Mouse (Mus musculus): Measurements from ENCODE around the gene Gramd1b.

Gramd1b gene

DNA sequence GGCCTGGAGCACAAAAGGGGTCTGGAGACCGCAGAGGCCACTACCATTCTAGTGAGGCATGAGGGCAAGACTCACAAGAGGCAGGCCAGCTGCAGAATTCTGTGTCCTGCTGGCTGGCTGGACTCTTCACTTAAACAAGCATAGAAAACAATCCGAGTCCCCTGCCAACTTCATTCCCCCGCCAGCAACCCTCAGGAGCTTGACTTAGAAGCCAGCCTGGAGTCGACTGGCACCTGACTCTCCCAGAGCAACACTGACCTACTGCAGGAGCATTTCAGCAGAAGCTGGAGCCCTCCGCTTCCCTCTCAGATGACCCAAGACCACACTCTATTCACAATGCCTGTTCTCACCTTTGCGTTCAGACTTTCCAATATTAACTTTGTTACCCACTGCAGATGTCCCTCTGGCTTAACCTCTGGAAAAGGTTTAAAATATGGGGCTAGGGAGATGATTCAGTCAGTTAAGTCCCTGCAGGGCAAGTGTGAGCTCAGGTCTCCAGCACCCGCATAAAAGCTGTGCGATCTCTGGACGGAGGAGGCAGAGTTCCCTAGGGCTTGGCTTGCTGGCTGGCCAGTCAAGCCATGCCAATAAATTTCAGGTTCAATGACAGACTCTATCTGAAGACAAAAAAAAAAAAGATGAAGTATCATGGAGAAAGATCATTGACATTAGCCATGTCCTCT, 104.8 kb downstream of the Gramd1b start:
- no peak for DNase-seq (ENCODE audit: low spot score in 2 of 2)

- DNase-seq (ENCODE audit: low spot score in 2 of 2) = no peak
Measured at GRCm38 (mm10) chr9:40424874-40425273, 106.3 kb downstream of the Gramd1b start.

GRCm38 (mm10) chr9:40423427-40423867, 107.7 kb downstream of the Gramd1b start:
- DNase-seq (ENCODE audit: low spot score in 2 of 2) = no peak

- no peak for DNase-seq (ENCODE audit: low spot score in 2 of 2)
Measured at GRCm38 (mm10) chr9:40422368-40423057, 108.7 kb downstream of the Gramd1b start.

- DNase-seq (ENCODE audit: low spot score in 2 of 2) = no peak
Measured at GRCm38 (mm10) chr9:40420652-40421335, 110.4 kb downstream of the Gramd1b start.

- no peak for DNase-seq (ENCODE audit: low spot score in 2 of 2)
Measured at GRCm38 (mm10) chr9:40418803-40419202, 112.4 kb downstream of the Gramd1b start.

DNA sequence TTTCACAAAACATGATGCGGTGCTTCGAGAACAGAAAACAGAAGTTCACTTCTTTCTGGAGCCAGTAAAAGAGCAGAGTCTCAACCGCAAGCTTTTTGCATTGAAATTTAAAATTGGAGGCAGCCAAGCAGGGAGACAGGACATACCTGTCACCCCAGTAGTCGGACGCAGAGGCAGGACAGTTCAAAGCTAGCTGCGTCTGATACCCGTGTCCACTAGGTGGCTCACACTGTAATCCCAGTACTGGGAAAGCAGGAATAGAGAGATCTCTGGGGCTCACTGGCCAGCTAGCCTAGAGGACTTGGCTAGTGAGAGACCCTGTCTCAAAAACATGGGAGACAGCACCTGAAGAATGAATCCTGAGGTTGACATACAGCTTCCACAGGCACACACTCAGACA, 115.0 kb downstream of the Gramd1b start:
- DNase-seq (ENCODE audit: low spot score in 2 of 2) = no peak

GRCm38 (mm10) chr9:40414904-40415766, 116.0 kb downstream of the Gramd1b start:
- DNase-seq (ENCODE audit: low spot score in 2 of 2) = peak; percentile 43 to 50

GRCm38 (mm10) chr9:40414498-40414903, 116.7 kb downstream of the Gramd1b start:
- DNase-seq (ENCODE audit: low spot score in 2 of 2) = peak; percentile 48 to 65

DNA sequence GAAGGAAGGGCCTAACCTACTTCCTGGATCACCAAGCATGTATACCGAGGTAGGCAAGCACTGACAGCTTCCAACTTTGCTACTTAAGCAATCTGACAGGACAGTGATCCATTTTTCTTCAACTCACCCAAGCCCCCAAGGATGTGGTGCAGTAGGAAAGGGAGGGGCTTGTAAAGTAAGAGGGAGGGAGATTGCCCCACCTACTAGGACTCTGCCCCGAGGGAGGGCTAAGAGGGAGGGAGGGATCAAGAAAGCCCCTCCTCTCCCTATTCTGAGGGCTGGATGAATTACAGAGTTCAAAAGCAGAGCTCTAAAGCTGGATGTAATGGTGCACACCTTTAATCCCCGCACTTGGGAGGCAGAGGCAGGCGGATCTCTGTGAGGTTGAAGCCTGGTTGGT, 117.6 kb downstream of the Gramd1b start:
- no peak for DNase-seq (ENCODE audit: low spot score in 2 of 2)

DNA sequence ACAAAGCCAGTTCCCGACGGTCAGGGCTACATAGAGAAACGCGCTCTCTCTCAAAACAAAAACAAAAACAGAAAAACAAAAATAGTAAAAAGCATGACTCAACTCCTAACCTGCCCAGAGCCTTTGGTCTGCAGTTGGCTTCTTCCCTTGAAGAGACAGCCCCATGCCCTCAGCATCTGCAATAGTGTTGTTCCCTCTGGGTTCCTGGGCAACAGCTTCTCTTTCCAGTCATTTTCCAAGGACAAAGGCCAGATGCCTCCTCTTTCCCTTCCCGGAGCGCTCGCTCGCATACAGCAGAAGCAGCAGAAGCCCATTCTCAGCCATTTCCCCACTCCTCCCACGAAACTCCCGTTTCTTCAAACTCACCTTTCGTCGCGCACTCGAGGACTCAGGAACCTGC, 118.3 kb downstream of the Gramd1b start:
- no peak for DNase-seq (ENCODE audit: low spot score in 2 of 2)

DNA sequence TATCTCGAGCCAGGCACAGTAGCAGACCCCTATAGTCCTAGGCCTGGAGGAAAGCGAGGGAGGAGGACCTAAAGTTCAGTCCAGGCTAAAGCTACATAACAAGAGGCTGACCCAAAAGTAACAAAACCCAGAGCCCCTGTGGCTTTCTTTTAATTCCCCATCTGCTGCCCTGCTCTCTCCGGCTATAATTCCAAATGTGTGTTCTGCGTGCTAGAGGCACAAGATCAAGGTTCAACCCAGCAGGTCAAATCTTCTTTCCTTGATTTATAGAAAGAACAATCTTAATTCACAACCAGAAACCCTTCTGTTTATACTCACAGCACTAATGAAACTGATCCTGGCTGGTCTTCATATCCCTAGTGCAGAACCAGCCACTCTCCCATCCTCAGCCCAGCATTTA, 118.9 kb downstream of the Gramd1b start:
- DNase-seq (ENCODE audit: low spot score in 2 of 2) = no peak

DNA sequence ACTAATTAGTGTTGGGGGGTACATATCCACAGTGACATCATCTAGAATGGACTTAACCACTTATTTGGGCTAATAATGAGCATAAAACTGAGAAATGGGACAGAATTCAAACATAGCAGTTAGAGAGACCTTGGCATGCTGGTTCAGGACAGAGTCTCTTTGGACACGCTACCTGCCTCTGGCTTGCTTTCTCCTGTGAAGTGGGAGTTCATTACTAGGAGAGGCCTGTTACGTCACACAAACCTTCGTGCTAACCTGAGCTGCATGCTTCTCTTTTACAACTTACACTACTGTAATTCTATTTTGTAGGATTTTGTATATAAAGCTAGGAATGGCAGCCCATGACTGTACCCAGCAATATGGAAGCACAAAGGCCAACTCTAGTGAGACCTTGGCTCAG, 120.3 kb downstream of the Gramd1b start:
- no peak for DNase-seq (ENCODE audit: low spot score in 2 of 2)

DNA sequence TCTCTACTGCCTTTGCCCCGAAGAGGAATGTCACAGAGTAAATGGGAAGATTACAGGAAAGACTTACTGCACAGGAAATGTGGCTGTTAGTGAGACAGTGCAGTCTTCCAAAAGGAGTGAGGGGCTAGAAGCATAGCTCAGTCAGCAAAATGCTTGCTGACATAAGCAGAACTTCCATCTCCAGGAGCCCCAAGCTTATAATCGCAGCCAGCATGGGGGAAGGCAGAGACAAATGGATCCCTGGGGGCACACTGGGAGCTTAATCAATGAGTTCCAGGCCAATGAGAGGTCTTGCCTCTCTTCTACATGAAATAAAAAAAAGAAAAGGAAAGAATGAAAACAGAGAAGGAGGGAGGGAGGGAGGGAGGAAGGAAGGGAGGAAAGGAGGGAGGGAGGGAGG, 122.1 kb downstream of the Gramd1b start:
- DNase-seq (ENCODE audit: low spot score in 2 of 2) = no peak

DNA sequence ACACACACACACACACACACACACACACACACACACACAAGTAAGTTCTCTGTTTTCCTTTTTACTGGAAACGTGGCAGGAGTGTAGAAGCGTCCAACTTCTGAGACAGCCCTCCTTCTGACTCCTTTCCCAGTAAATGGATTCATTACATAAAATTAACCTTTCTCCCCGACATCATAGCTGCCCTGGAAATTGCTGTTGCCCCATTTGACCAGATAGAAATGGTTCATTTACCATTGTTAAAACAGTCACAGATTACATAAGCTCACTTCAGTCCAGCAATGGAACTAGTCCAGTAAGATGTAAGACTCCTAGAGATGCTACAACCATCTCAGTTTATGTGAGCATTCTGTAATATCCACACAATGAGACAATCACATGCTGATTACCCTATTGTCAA, 122.8 kb downstream of the Gramd1b start:
- no peak for DNase-seq (ENCODE audit: low spot score in 2 of 2)

- no peak for DNase-seq (ENCODE audit: low spot score in 2 of 2)
Measured at GRCm38 (mm10) chr9:40407876-40408275, 123.3 kb downstream of the Gramd1b start.

DNA sequence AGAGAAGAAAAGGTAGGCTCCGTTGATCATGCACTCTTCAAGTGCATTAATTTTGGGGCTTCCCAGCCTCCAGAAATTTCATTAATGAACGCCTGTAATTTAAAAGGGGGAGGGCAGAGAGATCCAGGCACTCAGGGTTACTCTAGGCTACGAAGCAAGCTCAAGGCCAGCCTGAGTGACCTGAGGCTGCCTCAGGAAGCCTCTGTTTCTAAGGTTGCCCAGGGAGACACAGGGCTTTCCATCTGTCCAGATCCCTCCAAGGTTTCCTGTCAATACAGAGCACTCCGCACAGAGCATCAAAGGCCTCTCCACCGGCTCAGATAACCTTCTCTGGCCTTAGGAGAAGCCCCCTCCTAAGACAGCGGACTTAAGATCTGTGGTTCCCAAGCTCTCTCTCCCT, 125.4 kb downstream of the Gramd1b start:
- DNase-seq (ENCODE audit: low spot score in 2 of 2) = no peak

GRCm38 (mm10) chr9:40405263-40405662, 125.9 kb downstream of the Gramd1b start:
- DNase-seq (ENCODE audit: low spot score in 2 of 2) = no peak

- DNase-seq (ENCODE audit: low spot score in 2 of 2) = peak in 1 of 2 experiments; percentile 40
Measured at GRCm38 (mm10) chr9:40404637-40405036, 126.5 kb downstream of the Gramd1b start.

DNA sequence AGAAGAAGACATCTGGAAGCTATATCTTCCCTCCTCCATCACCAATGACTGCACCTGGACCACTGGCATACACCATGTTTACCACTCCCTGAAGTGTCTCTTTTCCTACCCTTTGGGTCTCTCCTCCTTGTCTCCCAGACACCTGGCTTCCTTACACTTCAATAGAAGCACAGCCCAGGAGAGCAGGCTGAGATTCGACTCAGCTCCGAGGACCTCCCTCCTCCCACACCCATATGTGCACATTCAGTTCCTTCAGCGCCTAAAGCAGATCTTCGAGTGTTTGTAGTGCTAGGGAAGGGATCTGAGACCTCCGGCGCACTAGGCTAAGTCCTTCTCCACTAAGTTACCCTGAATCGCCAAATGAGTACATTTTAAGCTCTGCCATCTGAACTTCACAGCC, 127.4 kb downstream of the Gramd1b start:
- no peak for DNase-seq (ENCODE audit: low spot score in 2 of 2)

DNA sequence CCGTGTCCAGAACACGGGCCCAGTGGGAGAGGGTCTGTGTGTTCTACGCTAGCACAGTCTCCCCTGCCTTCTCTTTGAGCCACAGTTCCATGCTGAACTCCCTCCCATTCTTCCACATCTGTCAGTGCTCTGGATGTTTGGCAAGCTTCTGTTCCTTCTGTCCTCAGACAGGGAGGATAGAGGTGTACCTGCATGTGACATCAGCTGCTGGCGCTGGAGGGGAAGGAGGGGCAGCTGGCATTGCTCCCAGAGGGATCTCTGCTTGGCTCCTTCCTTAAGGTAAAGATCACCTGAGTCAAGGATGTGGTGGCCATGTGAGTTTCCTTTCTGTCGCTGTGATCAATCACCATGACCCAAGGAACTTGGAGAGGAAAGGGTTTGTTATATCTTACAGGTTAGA, 129.4 kb downstream of the Gramd1b start:
- no peak for DNase-seq (ENCODE audit: low spot score in 2 of 2)

GRCm38 (mm10) chr9:40400854-40401253, 130.3 kb downstream of the Gramd1b start:
- no peak for DNase-seq (ENCODE audit: low spot score in 2 of 2)

Measured in frontal cortex, postnatal 10 days (tissue).